Mouse (Mus musculus) forebrain, embryonic 13.5 days (tissue): Measurements from ENCODE around the gene Gnaq. TPM values are rescaled to one million over a fixed set of nuclear protein-coding genes. Genes with fewer than 3 reads are reported as not detected.

Experiments used
- microRNA-seq: library from miRNA; unstranded; fragments of <30 nt; microRNA quantifications from one replicate; pipeline ENCODE4, GENCODE M21; 2016
- polyA plus RNA-seq: library from polyadenylated mRNA; unstranded; fragments of >200 nt; fragmentation: Nextera tagmentation; extraction: Ambion mirVana; gene quantifications from 2 replicates; pipeline ENCODE4 v1.2.1, GENCODE M21; 2015

Gnaq gene
- polyA plus RNA-seq, 1 experiment from 2014 or later, result 55.5 TPM

Small RNA genes within 50 kb of the gene (microRNA-seq; reads per million reads assigned to microRNA genes)
- not detected for gene Mir496b

Other genes starting within 250 kb of the Gnaq start
- gene Psat1, start 185.5 kb upstream of the Gnaq start, polyA plus RNA-seq, result 178 and 188 TPM in 2 replicates
- gene Cep78, start 147.8 kb upstream of the Gnaq start, polyA plus RNA-seq, result 49.9 and 57.5 TPM in 2 replicates